Mouse (Mus musculus) brain, adult 2 months (tissue): ENCODE data around the gene Idh2.
"Not testable (repeated sequence)": the region's sequence is repeated elsewhere in the genome, so short reads cannot be mapped to it uniquely, and the experiment has no call there.

ENCODE experiments used
- DNase-seq: peaks from one replicate; pipeline ENCODE4 v3.0.0; 2011; ENCODE audit warnings: low read depth, low spot score

Gene Idh2

GRCm38 (mm10) chr7:80060012-80060778 lies 55.0 kb downstream of the Idh2 start:
- no peak for DNase-seq

GRCm38 (mm10) chr7:80059064-80059838 lies 55.9 kb downstream of the Idh2 start:
- DNase-seq: no peak

- DNase-seq: no peak
Observed at GRCm38 (mm10) chr7:80058405-80059063, 56.7 kb downstream of the Idh2 start.

- peak; percentile 46 for DNase-seq
Observed at GRCm38 (mm10) chr7:80057781-80058180, 57.4 kb downstream of the Idh2 start.

GRCm38 (mm10) chr7:80057002-80057691 lies 58.0 kb downstream of the Idh2 start:
- no peak for DNase-seq

GRCm38 (mm10) chr7:80055781-80056180 lies 59.4 kb downstream of the Idh2 start:
- DNase-seq: no peak

GRCm38 (mm10) chr7:80053147-80053546 lies 62.0 kb downstream of the Idh2 start:
- no peak for DNase-seq

- DNase-seq: no peak
Observed at GRCm38 (mm10) chr7:80052261-80052660, 62.9 kb downstream of the Idh2 start.

GRCm38 (mm10) chr7:80051835-80052234 lies 63.4 kb downstream of the Idh2 start:
- DNase-seq: no peak

GRCm38 (mm10) chr7:80050382-80050781 lies 64.8 kb downstream of the Idh2 start:
- DNase-seq: not testable (repeated sequence)

- no peak for DNase-seq
Observed at GRCm38 (mm10) chr7:80049746-80050145, 65.4 kb downstream of the Idh2 start.

GRCm38 (mm10) chr7:80047041-80047440 lies 68.2 kb downstream of the Idh2 start:
- no peak for DNase-seq
